Mouse (Mus musculus): ENCODE results near the gene Trappc12. TPM values are rescaled to one million over a fixed set of nuclear protein-coding genes. Genes with fewer than 3 reads are reported as not detected.

Gene Trappc12
- polyA plus RNA-seq, 1 experiment = 20.6 TPM

- no peak overlapping the region for H3K4me3 ChIP-seq (ENCODE audit: insufficient read depth, low read length)
- no peak overlapping the region for H3K27ac ChIP-seq (ENCODE audit: insufficient read depth, low read length)
- H3K4me1 ChIP-seq (ENCODE audit: control insufficient read depth, insufficient read depth, low read length) = no peaks in the 10 kb centered on the region
- TF ChIP-seq CTCF (IDR thresholded peaks at IDR 0.05; ENCODE audit: borderline replicate concordance, insufficient read depth, low read length) (no peak), POLR2A (IDR thresholded peaks at IDR 0.05; ENCODE audit: low read depth, low read length) (no peak)
Measured at GRCm38 (mm10) chr12:28710566-28711185, 39.6 kb downstream of the Trappc12 start.

GRCm38 (mm10) chr12:28708154-28708553, 42.1 kb downstream of the Trappc12 start:
- Histone ChIP-seq H3K4me1 (ENCODE audit: control insufficient read depth, insufficient read depth, low read length) (no peaks in the 10 kb centered on the region), H3K27ac (ENCODE audit: insufficient read depth, low read length) (no peak overlapping the region), H3K4me3 (ENCODE audit: insufficient read depth, low read length) (no peak overlapping the region)
- TF ChIP-seq POLR2A (IDR thresholded peaks at IDR 0.05; ENCODE audit: low read depth, low read length) (no peak), CTCF (IDR thresholded peaks at IDR 0.05; ENCODE audit: borderline replicate concordance, insufficient read depth, low read length) (no peak)

GRCm38 (mm10) chr12:28705204-28705603, 45.1 kb downstream of the Trappc12 start:
- H3K4me3 ChIP-seq (ENCODE audit: insufficient read depth, low read length) = no peak overlapping the region
- no peak for TF ChIP-seq CTCF (IDR thresholded peaks at IDR 0.05; ENCODE audit: borderline replicate concordance, insufficient read depth, low read length)
- no peaks in the 10 kb centered on the region for H3K4me1 ChIP-seq (ENCODE audit: control insufficient read depth, insufficient read depth, low read length)
- H3K27ac ChIP-seq (ENCODE audit: insufficient read depth, low read length) = no peak overlapping the region

- Histone ChIP-seq H3K4me1 (ENCODE audit: control insufficient read depth, insufficient read depth, low read length) (no peaks in the 10 kb centered on the region), H3K4me3 (ENCODE audit: insufficient read depth, low read length) (no peak overlapping the region), H3K27ac (ENCODE audit: insufficient read depth, low read length) (no peak overlapping the region)
- peak; percentile 14; the same call in 1 of the 2 replicates for TF ChIP-seq CTCF (IDR thresholded peaks at IDR 0.05; ENCODE audit: borderline replicate concordance, insufficient read depth, low read length)
- TF ChIP-seq POLR2A (IDR thresholded peaks at IDR 0.05; ENCODE audit: low read depth, low read length) = no peak
Measured at GRCm38 (mm10) chr12:28704381-28704780, 45.9 kb downstream of the Trappc12 start.

GRCm38 (mm10) chr12:28701302-28701701, 49.0 kb downstream of the Trappc12 start:
- TF ChIP-seq POLR2A (IDR thresholded peaks at IDR 0.05; ENCODE audit: low read depth, low read length) (no peak), CTCF (IDR thresholded peaks at IDR 0.05; ENCODE audit: borderline replicate concordance, insufficient read depth, low read length) (no peak)
- no peak overlapping the region for H3K27ac ChIP-seq (ENCODE audit: insufficient read depth, low read length)
- H3K4me3 ChIP-seq (ENCODE audit: insufficient read depth, low read length) = no peak overlapping the region
- no peaks in the 10 kb centered on the region for H3K4me1 ChIP-seq (ENCODE audit: control insufficient read depth, insufficient read depth, low read length)

GRCm38 (mm10) chr12:28700561-28701025, 49.7 kb downstream of the Trappc12 start:
- H3K27ac ChIP-seq (ENCODE audit: insufficient read depth, low read length) = no peak overlapping the region
- H3K4me1 ChIP-seq (ENCODE audit: control insufficient read depth, insufficient read depth, low read length) = no peaks in the 10 kb centered on the region
- no peak overlapping the region for H3K4me3 ChIP-seq (ENCODE audit: insufficient read depth, low read length)
- TF ChIP-seq CTCF (IDR thresholded peaks at IDR 0.05; ENCODE audit: borderline replicate concordance, insufficient read depth, low read length) (no peak), POLR2A (IDR thresholded peaks at IDR 0.05; ENCODE audit: low read depth, low read length) (no peak)

- TF ChIP-seq POLR2A (IDR thresholded peaks at IDR 0.05; ENCODE audit: low read depth, low read length) = no peak
- TF ChIP-seq CTCF (IDR thresholded peaks at IDR 0.05; ENCODE audit: borderline replicate concordance, insufficient read depth, low read length) = no peak
- H3K4me3 ChIP-seq (ENCODE audit: insufficient read depth, low read length) = no peak overlapping the region
- H3K4me1 ChIP-seq (ENCODE audit: control insufficient read depth, insufficient read depth, low read length) = no peaks in the 10 kb centered on the region
- H3K27ac ChIP-seq (ENCODE audit: insufficient read depth, low read length) = no peak overlapping the region
Measured at GRCm38 (mm10) chr12:28700101-28700511, 50.2 kb downstream of the Trappc12 start.

- Histone ChIP-seq H3K4me1 (ENCODE audit: control insufficient read depth, insufficient read depth, low read length) (no peaks in the 10 kb centered on the region), H3K27ac (ENCODE audit: insufficient read depth, low read length) (no peak overlapping the region), H3K4me3 (ENCODE audit: insufficient read depth, low read length) (no peak overlapping the region)
- TF ChIP-seq POLR2A (IDR thresholded peaks at IDR 0.05; ENCODE audit: low read depth, low read length) (no peak), CTCF (IDR thresholded peaks at IDR 0.05; ENCODE audit: borderline replicate concordance, insufficient read depth, low read length) (peak; percentile 86; the same call in 1 of the 2 replicates)
Measured at GRCm38 (mm10) chr12:28699656-28700055, 50.6 kb downstream of the Trappc12 start.

- H3K4me1 ChIP-seq (ENCODE audit: control insufficient read depth, insufficient read depth, low read length) = no peaks in the 10 kb centered on the region
- no peak overlapping the region for H3K27ac ChIP-seq (ENCODE audit: insufficient read depth, low read length)
- H3K4me3 ChIP-seq (ENCODE audit: insufficient read depth, low read length) = no peak overlapping the region
- no peak for TF ChIP-seq CTCF (IDR thresholded peaks at IDR 0.05; ENCODE audit: borderline replicate concordance, insufficient read depth, low read length)
- no peak for TF ChIP-seq POLR2A (IDR thresholded peaks at IDR 0.05; ENCODE audit: low read depth, low read length)
Measured at GRCm38 (mm10) chr12:28699086-28699485, 51.2 kb downstream of the Trappc12 start.

- H3K4me1 ChIP-seq (ENCODE audit: control insufficient read depth, insufficient read depth, low read length) = no peaks in the 10 kb centered on the region
- no peak for TF ChIP-seq POLR2A (IDR thresholded peaks at IDR 0.05; ENCODE audit: low read depth, low read length)
- no peak for TF ChIP-seq CTCF (IDR thresholded peaks at IDR 0.05; ENCODE audit: borderline replicate concordance, insufficient read depth, low read length)
- no peak overlapping the region for H3K4me3 ChIP-seq (ENCODE audit: insufficient read depth, low read length)
Measured at GRCm38 (mm10) chr12:28697821-28698595, 52.3 kb downstream of the Trappc12 start.

More at GRCm38 (mm10) chr12:28697821-28698595, 52.3 kb downstream of the Trappc12 start:
- H3K27ac ChIP-seq (ENCODE audit: insufficient read depth, low read length) = no peak overlapping the region
